Mouse (Mus musculus): ENCODE measurements around the gene Mxi1. TPM values are rescaled to one million over a fixed set of nuclear protein-coding genes. Genes with fewer than 3 reads are reported as not detected.

Gene Mxi1
- total RNA-seq, 2 experiments from 2014 or later, result 57.0 to 57.9 TPM

- intact Hi-C loops (cut with DNase I), result no loop called here
- DNase-seq (ENCODE audit: extremely low spot score in 1 of 2, low spot score in 2 of 2), result no peak
These were observed 94.6 kb downstream of the Mxi1 start for GRCm38 (mm10) chr19:53404837-53405356.

- intact Hi-C loops (cut with DNase I), result no loop called here
- DNase-seq (ENCODE audit: extremely low spot score in 1 of 2, low spot score in 2 of 2), result no peak
These were observed 95.5 kb downstream of the Mxi1 start for GRCm38 (mm10) chr19:53405810-53406209.

DNA sequence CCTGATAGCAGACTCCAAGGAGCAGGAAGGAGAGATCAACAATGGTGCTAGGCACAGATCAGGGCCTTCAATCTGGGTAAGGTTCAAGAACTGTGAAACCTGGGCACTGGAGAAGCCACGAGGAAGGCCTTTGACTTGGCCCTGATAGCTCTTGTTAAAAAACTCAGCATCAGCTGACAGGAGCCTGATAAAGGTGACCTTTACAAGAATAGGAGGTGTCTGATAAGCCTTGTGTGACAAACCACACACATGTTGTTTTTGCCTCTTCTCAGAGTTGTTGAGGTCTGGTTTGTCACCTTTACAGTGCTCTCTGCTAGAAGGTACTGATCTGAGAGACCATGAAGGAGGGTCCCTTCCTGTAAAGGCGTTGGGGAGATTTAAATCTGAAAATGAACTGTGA, 97.0 kb downstream of the Mxi1 start:
- intact Hi-C loops (cut with DNase I), result no loop called here
- no peak for DNase-seq (ENCODE audit: extremely low spot score in 1 of 2, low spot score in 2 of 2)

DNA sequence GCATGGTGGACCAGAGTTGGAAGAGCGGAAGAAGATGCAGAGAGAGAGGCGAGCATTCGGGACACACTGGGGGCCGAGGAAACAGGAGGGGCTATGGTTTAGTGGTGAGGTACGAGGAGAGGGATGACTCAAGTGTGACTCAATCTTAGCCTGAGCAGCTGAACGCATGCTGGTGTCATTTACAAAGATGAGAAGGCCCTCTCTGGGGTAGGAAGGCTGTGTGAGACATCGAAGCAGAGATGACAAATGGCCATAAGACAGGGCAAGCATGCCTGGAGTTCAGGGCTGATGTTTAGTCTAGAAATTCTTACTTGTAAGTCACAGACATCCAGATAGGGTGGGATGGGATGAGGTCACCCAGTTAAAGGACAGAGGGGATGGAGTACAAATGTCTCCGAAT, 98.1 kb downstream of the Mxi1 start:
- no peak for DNase-seq (ENCODE audit: extremely low spot score in 1 of 2, low spot score in 2 of 2)
- intact Hi-C loops (cut with DNase I), result no loop called here

GRCm38 (mm10) chr19:53409663-53410307, 99.5 kb downstream of the Mxi1 start:
- intact Hi-C loops (cut with DNase I), result loop anchor here (5.0 kb wide), 1 partner anchor 168 kb away; no protein-coding TSS in a partner anchor
- peak in 1 of 2 experiments; percentile 16 for DNase-seq (ENCODE audit: extremely low spot score in 1 of 2, low spot score in 2 of 2)

- no peak for DNase-seq (ENCODE audit: extremely low spot score in 1 of 2, low spot score in 2 of 2)
These were observed 102.0 kb downstream of the Mxi1 start for GRCm38 (mm10) chr19:53412149-53412848.

DNA sequence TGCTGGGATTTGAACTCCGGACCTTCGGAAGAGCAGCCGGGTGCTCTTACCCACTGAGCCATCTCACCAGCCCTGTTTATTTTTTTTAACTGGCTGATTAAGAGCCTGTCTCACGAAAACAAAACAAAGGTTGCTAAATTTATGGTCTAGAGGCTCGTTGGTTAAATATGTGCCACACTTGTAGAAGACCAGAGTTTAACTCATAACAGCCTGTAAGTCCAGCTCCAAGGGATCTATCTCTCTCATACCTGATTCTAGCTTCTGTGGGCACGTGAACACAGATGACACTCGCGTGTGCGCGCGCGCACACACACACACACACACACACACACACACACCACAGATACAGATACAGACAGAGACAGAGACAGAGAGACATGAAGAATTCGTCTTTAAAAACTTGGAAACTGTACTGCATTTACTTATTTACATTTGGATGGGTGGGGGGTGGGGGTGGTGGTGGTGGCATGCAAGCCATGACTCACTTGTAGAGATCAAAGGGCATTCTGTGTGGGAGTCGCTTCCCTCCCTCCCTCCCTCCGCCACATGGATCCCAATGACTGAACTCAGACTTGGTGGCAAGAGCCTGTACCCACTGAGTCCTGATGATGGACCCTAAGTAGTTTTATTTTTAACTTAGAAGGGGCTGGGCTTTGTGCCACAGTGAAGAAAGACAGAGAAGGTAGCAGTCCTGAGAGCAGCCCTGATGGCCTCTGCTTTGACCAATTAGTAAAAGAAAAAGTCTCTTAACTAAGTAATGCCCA, 103.5 kb downstream of the Mxi1 start:
- intact Hi-C loops (cut with DNase I), result loop anchor here (5.0 kb wide), 1 partner anchor 164 kb away; no protein-coding TSS in a partner anchor
- DNase-seq (ENCODE audit: extremely low spot score in 1 of 2, low spot score in 2 of 2), result no peak

More at GRCm38 (mm10) chr19:53412149-53412848, 102.0 kb downstream of the Mxi1 start:
- intact Hi-C loops (cut with DNase I), result loop anchor here (5.0 kb wide), 1 partner anchor 165 kb away; no protein-coding TSS in a partner anchor

- no peak for DNase-seq (ENCODE audit: extremely low spot score in 1 of 2, low spot score in 2 of 2)
- intact Hi-C loops (cut with DNase I), result loop anchor here (5.0 kb wide), 2 partner anchors 113 to 163 kb away; partner anchors contain the start of gene Dusp5
These were observed 104.3 kb downstream of the Mxi1 start for GRCm38 (mm10) chr19:53414650-53415049.

DNA sequence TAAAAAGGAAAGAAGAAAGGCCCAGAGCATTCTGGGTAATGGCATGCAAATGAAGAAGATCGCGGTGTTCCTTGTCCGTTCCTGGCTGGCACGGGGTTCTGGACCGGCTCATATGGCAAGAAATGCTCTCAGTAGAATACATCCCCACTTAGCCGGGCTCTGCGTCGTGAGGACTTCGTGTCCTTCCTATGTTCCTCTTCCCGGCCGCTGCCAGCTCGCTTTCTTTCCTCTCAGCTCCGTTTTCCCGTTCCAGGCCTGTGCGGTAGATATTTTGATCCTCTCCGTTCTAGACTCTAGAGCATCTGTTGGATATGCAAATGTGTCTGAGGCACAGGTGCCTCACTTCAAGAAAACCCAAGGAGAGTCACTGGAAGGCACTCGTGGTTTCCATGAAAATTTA, 104.9 kb downstream of the Mxi1 start:
- no peak for DNase-seq (ENCODE audit: extremely low spot score in 1 of 2, low spot score in 2 of 2)
- intact Hi-C loops (cut with DNase I), result loop anchor here (5.0 kb wide), 1 partner anchor 112 kb away; the partner anchor contains the start of gene Dusp5

GRCm38 (mm10) chr19:53419834-53420233, 109.5 kb downstream of the Mxi1 start:
- intact Hi-C loops (cut with DNase I), result loop anchor here (5.0 kb wide), 1 partner anchor 107 kb away; the partner anchor contains the start of gene Dusp5
- DNase-seq (ENCODE audit: extremely low spot score in 1 of 2, low spot score in 2 of 2), result peak in 1 of 2 experiments; percentile 67

GRCm38 (mm10) chr19:53420924-53421582, 110.7 kb downstream of the Mxi1 start:
- intact Hi-C loops (cut with DNase I), result no loop called here
- DNase-seq (ENCODE audit: extremely low spot score in 1 of 2, low spot score in 2 of 2), result peak; percentile 66 to 71

DNA sequence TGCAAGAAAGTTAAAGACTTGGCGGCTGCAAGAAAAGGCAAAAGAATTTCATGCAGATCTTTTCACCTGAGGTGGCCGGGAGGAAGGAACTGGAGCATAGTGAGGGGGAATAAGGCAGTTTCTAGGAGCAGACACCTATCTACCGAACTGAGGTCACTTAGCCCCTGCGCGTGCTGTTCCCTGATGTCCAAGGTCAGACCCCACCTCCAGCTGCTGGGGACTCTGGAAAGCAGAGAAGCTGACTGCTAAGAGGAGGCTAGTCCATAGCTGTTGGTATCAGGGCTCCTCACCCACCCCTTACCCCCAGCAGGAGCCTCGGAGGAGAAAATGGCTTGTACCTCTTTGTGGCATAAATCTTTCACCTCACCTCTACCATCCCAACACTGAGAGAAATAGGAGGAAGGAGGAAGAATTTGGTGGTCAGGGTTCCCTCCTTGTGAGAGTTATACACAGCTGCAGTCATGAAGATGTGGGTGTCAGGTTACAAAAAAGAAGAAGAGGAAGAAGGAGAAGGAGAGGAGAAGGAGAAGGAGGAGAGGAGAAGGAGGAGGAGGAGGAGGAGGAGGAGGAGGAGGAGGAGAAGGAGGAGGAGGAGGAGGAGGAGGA, 111.4 kb downstream of the Mxi1 start:
- DNase-seq (ENCODE audit: extremely low spot score in 1 of 2, low spot score in 2 of 2), result no peak
- intact Hi-C loops (cut with DNase I), result no loop called here

- DNase-seq (ENCODE audit: extremely low spot score in 1 of 2, low spot score in 2 of 2), result no peak
These were observed 112.3 kb downstream of the Mxi1 start for GRCm38 (mm10) chr19:53422358-53423308.

DNA sequence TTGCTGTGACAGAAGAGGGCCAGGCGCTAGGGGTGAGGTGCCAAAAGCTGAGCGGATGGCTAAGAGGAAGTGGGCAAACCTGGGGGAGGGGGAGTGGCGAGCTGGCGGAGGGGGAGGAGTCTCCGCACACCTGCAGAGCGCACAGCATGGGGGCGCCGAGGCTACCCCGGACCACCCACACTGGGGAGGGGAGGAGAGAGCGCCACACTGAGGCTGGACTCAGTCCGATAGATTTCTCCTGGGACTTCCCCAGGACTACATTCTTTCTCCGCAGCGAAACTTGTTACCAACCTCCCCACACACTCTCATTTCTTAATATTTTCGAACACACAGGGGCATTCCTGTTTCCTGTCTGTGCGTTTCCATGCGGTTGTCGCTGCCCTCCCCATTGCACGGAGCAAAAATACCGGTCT, 113.0 kb downstream of the Mxi1 start:
- intact Hi-C loops (cut with DNase I), result no loop called here
- no peak for DNase-seq (ENCODE audit: extremely low spot score in 1 of 2, low spot score in 2 of 2)

More at GRCm38 (mm10) chr19:53422358-53423308, 112.3 kb downstream of the Mxi1 start:
- intact Hi-C loops (cut with DNase I), result no loop called here

DNA sequence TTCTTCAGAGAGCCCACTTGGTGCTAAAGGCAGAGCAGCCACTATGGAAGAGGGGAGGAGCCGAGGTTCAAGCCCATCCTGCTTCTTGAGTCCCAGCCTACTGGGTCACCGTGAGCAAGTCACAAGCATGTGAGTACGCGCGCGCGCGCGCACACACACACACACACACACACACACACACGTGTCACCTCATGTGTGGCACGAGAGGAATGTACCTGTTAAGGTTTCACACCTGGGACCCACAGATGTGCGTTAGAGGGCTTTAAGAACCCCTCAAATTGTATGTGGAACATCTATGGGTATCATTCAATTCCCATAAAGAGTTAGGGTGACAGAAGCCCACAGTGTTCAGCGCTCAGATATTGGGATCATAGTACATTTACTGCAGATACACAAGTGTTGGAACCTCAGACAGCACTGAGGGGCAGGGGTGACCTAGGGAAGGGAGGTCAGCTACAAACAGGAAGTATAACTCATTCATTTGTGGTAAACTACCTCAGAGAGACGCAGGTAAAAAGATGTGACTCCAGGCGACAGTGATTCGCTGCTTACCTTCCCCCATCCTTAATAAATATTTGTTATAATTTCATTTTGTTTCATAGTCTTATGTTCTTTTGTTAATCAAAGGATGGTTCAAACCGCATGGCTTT, 113.6 kb downstream of the Mxi1 start:
- DNase-seq (ENCODE audit: extremely low spot score in 1 of 2, low spot score in 2 of 2), result no peak
- intact Hi-C loops (cut with DNase I), result no loop called here

DNA sequence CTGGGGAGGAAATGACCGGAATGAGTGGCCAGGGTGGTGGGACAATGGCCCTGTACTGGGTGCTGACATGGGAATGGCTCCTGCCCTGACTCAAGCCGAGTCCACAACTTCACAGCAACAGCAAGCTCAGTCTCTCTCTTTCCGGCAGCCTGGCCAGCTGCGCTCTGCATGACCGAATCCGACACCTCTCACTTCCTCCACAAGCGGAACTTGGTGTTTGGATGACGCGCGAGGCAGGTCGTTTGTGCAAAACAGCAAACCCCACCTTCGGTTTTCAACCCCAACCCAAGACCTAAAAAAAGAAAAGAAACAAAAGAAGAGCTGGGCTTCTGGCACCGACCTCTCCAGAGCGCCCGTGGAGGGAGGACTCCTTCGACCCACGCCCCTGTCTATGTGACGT, 114.3 kb downstream of the Mxi1 start:
- DNase-seq (ENCODE audit: extremely low spot score in 1 of 2, low spot score in 2 of 2), result peak in 1 of 2 experiments; percentile 59
- intact Hi-C loops (cut with DNase I), result no loop called here
